Mouse (Mus musculus) liver, embryonic 14.5 days (tissue): ENCODE measurements around the gene Pdk2.

ENCODE experiments used
- CTCF ChIP-seq: IDR thresholded peaks from 2 replicates; pipeline ENCODE4 v1.5.1; 2016; ENCODE audit warnings: antibody characterized with exemption, low read depth, control low read depth
- EP300 ChIP-seq: IDR thresholded peaks from 2 replicates; pipeline ENCODE4 v1.6.1; 2016; ENCODE audit warnings: antibody characterized with exemption, low read depth

DNA sequence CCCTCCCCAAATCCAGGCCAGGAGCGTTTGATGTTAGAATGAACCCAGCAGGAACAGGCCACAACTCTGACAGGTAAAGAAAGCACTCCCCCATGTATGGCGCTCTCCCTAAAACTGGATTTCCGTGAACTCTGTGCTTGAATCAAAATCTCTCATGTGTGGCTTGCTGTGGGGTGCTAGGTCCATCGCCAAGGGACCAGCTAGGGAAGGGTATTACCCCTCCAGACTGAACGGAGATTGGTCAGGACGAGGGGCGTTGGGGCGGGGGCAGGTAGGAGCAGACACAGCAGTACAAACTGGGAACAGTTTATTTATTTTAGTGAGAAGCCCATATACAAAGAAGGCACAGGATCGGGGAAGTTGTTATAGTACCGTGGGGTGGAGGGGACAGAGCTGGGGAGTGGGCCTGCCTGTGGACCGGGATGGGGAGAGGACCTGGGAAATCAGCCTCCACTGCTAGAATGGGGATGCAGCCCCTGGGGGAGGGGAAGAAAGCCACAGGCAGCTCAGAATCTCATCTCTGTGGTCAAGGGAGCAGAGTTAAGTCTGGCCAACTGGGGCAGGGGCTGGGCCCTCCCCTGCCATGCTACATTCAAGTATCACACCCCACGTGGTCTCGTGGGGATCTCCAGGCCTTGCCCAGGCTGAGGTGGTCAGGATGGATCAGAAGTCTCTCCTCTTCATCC, 3.2 kb upstream of the Pdk2 start:
- TF ChIP-seq CTCF (no peak), EP300 (no peak)
